Mouse (Mus musculus): Measurements from ENCODE around the gene Cpvl.

Gene Cpvl

DNA sequence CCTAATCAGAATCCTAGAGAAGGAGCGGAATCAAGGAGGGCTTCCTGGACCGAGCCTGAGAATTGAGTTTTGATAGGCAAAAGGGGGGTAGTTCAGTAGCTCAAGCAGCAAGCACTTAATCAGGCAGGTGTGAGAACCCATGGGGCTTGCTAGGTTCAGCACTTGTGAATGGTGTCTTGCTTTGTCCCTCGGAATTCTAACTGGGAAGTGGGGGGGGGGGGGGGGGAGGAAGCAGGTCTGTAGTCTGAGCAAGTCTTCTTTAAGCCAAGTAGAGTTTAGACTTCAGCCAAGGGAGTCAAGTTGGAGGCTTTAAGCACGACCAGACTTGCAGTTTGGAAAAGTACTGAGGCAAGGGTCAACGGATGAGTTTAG, 97.2 kb downstream of the Cpvl start:
- no peak for DNase-seq

- DNase-seq, result no peak
Measured at GRCm38 (mm10) chr6:53880530-53881234, 97.8 kb downstream of the Cpvl start.

DNA sequence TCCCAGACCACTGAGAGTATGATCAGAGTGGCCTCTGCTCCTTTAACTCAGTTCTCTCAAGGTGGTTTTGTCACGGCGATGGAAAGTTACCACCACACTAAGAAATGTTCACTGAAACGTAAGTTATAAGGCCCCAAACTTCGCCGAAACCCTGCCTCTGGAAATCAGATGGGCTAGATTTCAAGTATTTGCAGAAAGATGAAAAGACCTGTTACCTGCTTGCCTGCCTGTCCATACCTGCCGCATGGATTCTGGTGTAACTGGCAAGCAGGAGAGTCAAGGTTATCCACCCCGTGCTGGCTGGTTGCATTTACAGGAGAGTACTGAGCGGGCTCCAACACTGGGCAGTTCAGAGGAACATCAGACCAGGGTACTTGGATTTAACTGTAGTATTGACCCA, 98.9 kb downstream of the Cpvl start:
- no peak for DNase-seq

GRCm38 (mm10) chr6:53874881-53875429, 103.5 kb downstream of the Cpvl start:
- no peak for DNase-seq

- no peak for DNase-seq
Measured at GRCm38 (mm10) chr6:53871903-53872302, 106.6 kb downstream of the Cpvl start.

- DNase-seq, result no peak
Measured at GRCm38 (mm10) chr6:53863011-53863410, 115.5 kb downstream of the Cpvl start.

- no peak for DNase-seq
Measured at GRCm38 (mm10) chr6:53859106-53859505, 119.4 kb downstream of the Cpvl start.

DNA sequence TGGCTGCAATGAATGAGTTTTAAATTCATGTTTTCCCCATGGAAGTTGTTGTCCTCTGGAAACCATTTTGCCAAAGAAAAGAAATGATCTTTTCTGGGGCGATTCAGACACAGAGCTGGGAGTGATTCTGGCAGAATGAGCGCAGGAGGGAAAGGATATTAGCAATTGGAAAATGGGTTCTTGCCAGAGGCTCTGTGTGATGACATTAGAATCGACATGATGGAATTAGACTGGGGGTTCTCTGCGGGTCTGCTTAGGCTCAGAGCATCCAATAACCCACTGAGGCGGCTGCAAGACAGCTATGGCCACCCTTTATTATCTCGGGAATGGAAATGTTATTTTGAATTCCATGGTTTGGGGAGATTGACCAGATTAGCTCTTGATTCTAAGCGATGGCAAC, 120.6 kb downstream of the Cpvl start:
- DNase-seq, result no peak

DNA sequence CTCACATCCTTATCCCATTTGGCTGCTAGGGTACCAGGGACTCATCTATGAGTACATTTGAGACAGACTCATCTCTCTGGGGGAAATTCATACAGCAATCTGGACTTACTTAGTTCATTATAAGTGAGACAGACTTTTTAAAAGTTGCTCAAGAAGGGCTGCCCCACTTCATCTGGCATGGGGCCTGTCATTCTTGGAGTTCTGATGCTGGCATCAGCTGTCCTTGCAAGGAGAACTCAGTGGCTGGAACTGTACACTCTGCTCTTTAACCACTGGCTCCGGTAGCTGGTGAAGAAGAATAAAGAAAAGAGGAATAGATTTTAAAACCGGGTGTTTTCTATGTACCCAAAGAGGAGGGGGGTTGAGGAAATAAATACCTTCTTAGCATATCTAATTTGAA, 121.7 kb downstream of the Cpvl start:
- DNase-seq, result no peak

DNA sequence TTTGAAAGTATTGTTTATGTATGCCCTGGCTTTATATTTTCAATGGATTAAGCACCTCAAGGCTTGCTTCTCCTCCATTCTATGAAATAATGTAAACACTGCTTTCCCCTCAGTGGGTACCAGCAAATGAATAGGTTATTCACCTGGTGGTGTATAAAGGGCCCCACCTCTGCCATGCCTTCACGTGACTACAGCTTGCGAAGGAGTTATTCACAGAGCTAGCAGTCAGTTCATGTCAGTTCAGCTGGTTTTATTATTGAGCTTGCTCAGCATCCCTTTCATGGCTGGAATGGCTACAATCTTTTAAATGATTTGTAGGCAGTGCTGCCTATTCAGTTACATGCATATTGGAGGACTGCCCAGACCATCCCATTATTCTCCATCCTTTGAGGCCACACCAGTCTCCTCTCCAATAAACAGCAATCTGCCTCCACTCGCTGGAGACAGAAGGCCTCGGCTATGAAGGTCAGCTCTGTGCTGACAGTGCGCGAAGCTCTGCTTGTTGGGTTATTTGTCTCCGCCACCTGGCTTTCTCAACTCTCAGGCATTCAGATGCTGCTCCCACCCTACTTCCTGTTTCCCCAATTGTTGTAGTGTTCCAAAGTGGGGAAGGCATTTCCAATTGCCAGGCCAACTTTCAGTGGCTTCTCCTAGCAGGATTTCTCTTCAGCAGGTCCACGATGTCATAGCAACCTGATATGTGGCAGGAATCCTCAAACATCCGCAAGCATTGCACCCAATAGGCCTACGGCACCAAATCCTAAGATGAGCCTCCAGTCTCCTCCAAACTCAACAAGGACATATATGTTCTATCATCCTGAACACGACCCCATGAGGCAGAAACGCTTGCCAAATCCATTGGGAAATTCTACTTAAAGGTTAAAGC, 123.3 kb downstream of the Cpvl start:
- no peak for DNase-seq

GRCm38 (mm10) chr6:53854226-53854625, 124.2 kb downstream of the Cpvl start:
- DNase-seq, result no peak

- DNase-seq, result no peak
Measured at GRCm38 (mm10) chr6:53853546-53853945, 124.9 kb downstream of the Cpvl start.

- no peak for DNase-seq
Measured at GRCm38 (mm10) chr6:53844626-53845025, 133.8 kb downstream of the Cpvl start.

- DNase-seq, result no peak
Measured at GRCm38 (mm10) chr6:53825213-53825612, 153.3 kb downstream of the Cpvl start.
